Mouse (Mus musculus): ENCODE measurements at regions not wholly inside any gene's neighbourhood (a gene's known extent, or its start where the extent isn't known, plus 50 kb on each side); places are given as distances from the start of the nearest gene placed in this dataset.

GRCm38 (mm10) chr13:107108045-107108444 is 86.1 kb upstream of the Kif2a start:
- DNase-seq = no peak

GRCm38 (mm10) chr13:107107572-107107971 is 85.6 kb upstream of the Kif2a start:
- no peak for DNase-seq

- DNase-seq = peak; percentile 39
These were observed 83.6 kb upstream of the Kif2a start for GRCm38 (mm10) chr13:107105510-107105909.

- DNase-seq = peak; percentile 90
These were observed 79.7 kb upstream of the Kif2a start for GRCm38 (mm10) chr13:107101598-107101997.

- no peak for DNase-seq
These were observed 79.0 kb upstream of the Kif2a start for GRCm38 (mm10) chr13:107100852-107101325.

GRCm38 (mm10) chr13:107100116-107100515 is 78.2 kb upstream of the Kif2a start:
- no peak for DNase-seq

GRCm38 (mm10) chr13:107097005-107097404 is 75.1 kb upstream of the Kif2a start:
- DNase-seq = no peak

- no peak for DNase-seq
These were observed 73.2 kb upstream of the Kif2a start for GRCm38 (mm10) chr13:107094976-107095716.

- no peak for DNase-seq
These were observed 72.6 kb upstream of the Kif2a start for GRCm38 (mm10) chr13:107094487-107094886.

GRCm38 (mm10) chr13:107093683-107094082 is 71.8 kb upstream of the Kif2a start:
- no peak for DNase-seq

- no peak for DNase-seq
These were observed 66.3 kb upstream of the Kif2a start for GRCm38 (mm10) chr13:107088198-107088597.

GRCm38 (mm10) chr13:107087355-107087754 is 65.4 kb upstream of the Kif2a start:
- DNase-seq = no peak

- no peak for DNase-seq
These were observed 56.2 kb upstream of the Kif2a start for GRCm38 (mm10) chr13:107078085-107078484.

GRCm38 (mm10) chr13:107074917-107075316 is 53.0 kb upstream of the Kif2a start:
- no peak for DNase-seq

- DNase-seq = peak; percentile 13
These were observed 51.2 kb upstream of the Kif2a start for GRCm38 (mm10) chr13:107073039-107073620.

- no peak for DNase-seq
These were observed 50.6 kb upstream of the Kif2a start for GRCm38 (mm10) chr13:107072345-107073038.
